Mouse (Mus musculus) c-Kit-positive CD71-positive TER-119-negative erythroid progenitor cells, embryonic 14.5 days (primary cell): ENCODE results near the gene Comt.

Experiments used
- DNase-seq: peaks from one replicate; pipeline ENCODE4 v3.0.0-alpha.2; 2013; ENCODE audit warnings: low read depth

Comt gene

GRCm38 (mm10) chr16:18411026-18411649 is 15.5 kb downstream of the Comt start:
- no peak for DNase-seq

GRCm38 (mm10) chr16:18410418-18410817 is 16.2 kb downstream of the Comt start:
- DNase-seq, result no peak

- no peak for DNase-seq
Measured at GRCm38 (mm10) chr16:18409776-18410175, 16.9 kb downstream of the Comt start.

- no peak for DNase-seq
Measured at GRCm38 (mm10) chr16:18407912-18408311, 18.7 kb downstream of the Comt start.

GRCm38 (mm10) chr16:18406293-18406692 is 20.4 kb downstream of the Comt start:
- DNase-seq, result no peak

- no peak for DNase-seq
Measured at GRCm38 (mm10) chr16:18405876-18406275, 20.8 kb downstream of the Comt start.

GRCm38 (mm10) chr16:18405091-18405854 is 21.4 kb downstream of the Comt start:
- no peak for DNase-seq

GRCm38 (mm10) chr16:18403285-18403684 is 23.4 kb downstream of the Comt start:
- no peak for DNase-seq

- no peak for DNase-seq
Measured at GRCm38 (mm10) chr16:18400472-18401216, 26.0 kb downstream of the Comt start.

GRCm38 (mm10) chr16:18400028-18400427 is 26.6 kb downstream of the Comt start:
- DNase-seq, result no peak

- DNase-seq, result no peak
Measured at GRCm38 (mm10) chr16:18396791-18397621, 29.6 kb downstream of the Comt start.

- no peak for DNase-seq
Measured at GRCm38 (mm10) chr16:18396201-18396600, 30.5 kb downstream of the Comt start.

- DNase-seq, result no peak
Measured at GRCm38 (mm10) chr16:18395620-18396036, 31.0 kb downstream of the Comt start.

- no peak for DNase-seq
Measured at GRCm38 (mm10) chr16:18394777-18395619, 31.7 kb downstream of the Comt start.

- no peak for DNase-seq
Measured at GRCm38 (mm10) chr16:18394056-18394455, 32.6 kb downstream of the Comt start.

GRCm38 (mm10) chr16:18393595-18393994 is 33.1 kb downstream of the Comt start:
- no peak for DNase-seq

- peak; percentile 76 for DNase-seq
Measured at GRCm38 (mm10) chr16:18392469-18393426, 33.9 kb downstream of the Comt start.

- DNase-seq, result no peak
Measured at GRCm38 (mm10) chr16:18391728-18392127, 34.9 kb downstream of the Comt start.

GRCm38 (mm10) chr16:18391127-18391526 is 35.5 kb downstream of the Comt start:
- DNase-seq, result no peak

- no peak for DNase-seq
Measured at GRCm38 (mm10) chr16:18390399-18390798, 36.3 kb downstream of the Comt start.
